Mouse (Mus musculus) embryo, embryonic 9.5 days (tissue): ENCODE measurements around the gene R3hdml.

Experiments
- DNase-seq: peaks from one replicate; pipeline ENCODE4 v3.0.0-alpha.2; 2017; ENCODE audit errors: extremely low spot score

The R3hdml gene

GRCm38 (mm10) chr2:163540231-163541117 lies 48.4 kb downstream of the R3hdml start:
- no peak for DNase-seq

GRCm38 (mm10) chr2:163541568-163542182 lies 49.6 kb downstream of the R3hdml start:
- DNase-seq: no peak

DNA sequence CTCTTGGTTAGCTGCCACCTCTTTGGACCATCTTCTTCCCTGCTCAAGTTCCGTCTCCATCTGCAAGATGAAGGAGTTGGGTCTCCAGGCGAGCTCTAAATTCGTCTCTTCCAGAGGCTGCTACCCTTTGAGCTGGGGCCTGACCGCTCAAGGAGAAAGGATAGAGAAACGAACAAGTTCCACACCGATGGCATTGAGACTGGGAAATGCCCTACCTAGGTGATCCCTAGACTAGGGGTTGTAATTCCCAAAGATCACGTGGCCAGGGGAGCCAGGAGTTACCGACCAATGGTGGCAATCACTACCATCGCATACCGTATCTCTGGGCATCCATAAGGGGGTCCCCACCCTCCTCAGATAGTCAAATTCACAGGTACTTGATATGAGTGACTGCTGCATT lies 50.6 kb downstream of the R3hdml start:
- DNase-seq: no peak

DNA sequence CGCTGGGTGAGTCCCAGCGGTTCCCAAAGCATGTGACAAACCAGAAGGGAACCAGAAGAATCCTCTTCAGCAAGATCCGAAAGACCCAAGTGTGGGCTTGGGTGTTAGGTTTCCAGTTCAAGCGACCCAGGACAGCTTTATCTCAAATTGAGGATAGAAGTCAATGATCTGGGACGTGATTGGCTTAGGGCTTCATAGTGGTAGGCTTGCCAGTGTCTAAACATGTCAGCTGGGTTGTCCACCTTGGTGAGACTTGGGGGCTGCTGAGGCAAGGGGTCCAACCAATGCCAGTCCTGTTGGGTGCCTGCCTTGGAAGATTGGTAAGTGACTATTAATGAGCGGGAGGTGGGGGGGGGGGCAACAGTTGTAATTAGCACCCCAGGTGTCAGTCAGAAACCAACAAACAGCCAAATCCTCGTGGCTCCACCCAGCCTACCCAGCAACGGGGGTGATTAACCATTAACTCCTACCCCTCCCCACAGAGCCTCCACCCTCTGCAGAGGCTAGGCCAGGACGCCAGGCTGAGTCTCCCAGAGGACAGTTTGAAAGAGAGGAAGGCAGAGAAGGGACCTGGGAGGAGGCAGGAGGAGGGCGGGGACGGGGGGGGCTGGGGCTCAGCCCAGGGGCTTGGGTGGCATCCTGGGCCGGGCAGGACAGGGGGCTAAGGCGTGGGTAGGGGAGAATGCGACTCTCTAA lies 54.7 kb downstream of the R3hdml start:
- DNase-seq: no peak

GRCm38 (mm10) chr2:163548822-163549221 lies 56.7 kb downstream of the R3hdml start:
- no peak for DNase-seq

- no peak for DNase-seq
Measured at GRCm38 (mm10) chr2:163549786-163550185, 57.7 kb downstream of the R3hdml start.
